Mouse (Mus musculus): ENCODE data around the gene Rplp0. TPM values are rescaled to one million over a fixed set of nuclear protein-coding genes. Genes with fewer than 3 reads are reported as not detected.

Gene Rplp0
- total RNA-seq, 2 experiments from 2014 or later, result 706 to 758 TPM

GRCm38 (mm10) chr5:115578922-115579321, 19.7 kb downstream of the Rplp0 start:
- no peak for DNase-seq (ENCODE audit: low spot score in 2 of 2)

DNA sequence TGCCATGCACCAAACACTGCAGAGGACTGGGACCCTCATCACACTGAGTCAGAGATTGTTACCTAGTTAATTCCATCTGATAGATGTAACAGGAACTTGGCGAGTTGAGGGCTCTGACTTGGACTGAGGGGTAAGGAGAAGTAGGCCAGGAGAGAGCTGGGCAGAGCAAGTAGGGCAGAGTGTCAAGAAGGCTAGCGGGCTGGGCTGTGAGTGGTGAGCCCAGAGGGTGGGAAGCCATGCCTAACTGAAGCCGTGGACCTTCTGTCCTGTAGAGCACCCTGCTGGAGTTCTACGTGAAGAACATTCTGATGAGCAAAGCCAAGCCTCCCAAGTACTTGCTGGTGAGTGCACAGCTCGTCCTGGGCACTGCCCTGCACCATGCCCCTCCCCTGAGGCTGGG, 20.1 kb downstream of the Rplp0 start:
- DNase-seq (ENCODE audit: low spot score in 2 of 2), result no peak

DNA sequence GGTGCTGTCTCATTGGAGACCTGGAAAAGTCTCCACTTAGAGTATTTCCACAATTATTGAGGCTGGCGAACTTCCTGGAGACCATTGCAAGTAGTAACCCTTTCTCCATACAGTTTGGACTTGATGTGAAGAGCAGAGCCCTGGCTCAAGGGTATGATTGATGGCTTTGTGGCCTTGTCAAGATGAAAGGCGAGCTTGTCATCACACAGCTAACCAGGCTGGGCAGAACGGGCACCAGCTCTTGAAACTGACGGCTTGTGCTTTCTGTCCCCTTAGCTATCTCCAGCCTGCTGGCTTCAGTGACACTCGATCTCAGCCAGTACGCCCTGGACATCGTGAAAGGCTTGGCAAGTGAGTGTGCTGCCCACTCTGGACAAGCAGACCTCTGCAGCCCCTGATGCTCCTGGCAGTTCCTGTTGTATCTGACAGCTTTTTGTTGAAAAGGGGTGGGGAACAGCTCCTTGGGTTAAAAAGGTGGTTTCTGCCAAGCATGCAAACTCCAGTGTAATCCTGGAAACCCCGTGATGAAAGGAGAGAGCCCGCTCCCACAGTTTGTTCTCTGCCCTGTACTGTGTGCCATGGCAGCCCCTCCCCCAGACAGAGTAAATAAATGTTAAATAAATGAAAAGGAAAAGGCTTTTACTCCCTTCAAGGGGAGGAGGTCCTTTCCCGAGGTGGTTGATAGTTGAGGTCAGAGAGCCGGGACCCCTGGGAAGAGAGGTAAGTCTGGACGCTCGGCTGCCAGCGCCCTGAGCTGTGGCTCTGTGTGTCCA, 21.1 kb downstream of the Rplp0 start:
- DNase-seq (ENCODE audit: low spot score in 2 of 2), result no peak

GRCm38 (mm10) chr5:115581662-115582061, 22.4 kb downstream of the Rplp0 start:
- no peak for DNase-seq (ENCODE audit: low spot score in 2 of 2)

GRCm38 (mm10) chr5:115585616-115586015, 26.3 kb downstream of the Rplp0 start:
- no peak for DNase-seq (ENCODE audit: low spot score in 2 of 2)

- DNase-seq (ENCODE audit: low spot score in 2 of 2), result no peak
These were observed 26.9 kb downstream of the Rplp0 start for GRCm38 (mm10) chr5:115586166-115586565.

- DNase-seq (ENCODE audit: low spot score in 2 of 2), result no peak
These were observed 27.5 kb downstream of the Rplp0 start for GRCm38 (mm10) chr5:115586780-115587179.

- DNase-seq (ENCODE audit: low spot score in 2 of 2), result no peak
These were observed 31.8 kb downstream of the Rplp0 start for GRCm38 (mm10) chr5:115591028-115591427.

GRCm38 (mm10) chr5:115591506-115591905, 32.2 kb downstream of the Rplp0 start:
- DNase-seq (ENCODE audit: low spot score in 2 of 2), result no peak

DNA sequence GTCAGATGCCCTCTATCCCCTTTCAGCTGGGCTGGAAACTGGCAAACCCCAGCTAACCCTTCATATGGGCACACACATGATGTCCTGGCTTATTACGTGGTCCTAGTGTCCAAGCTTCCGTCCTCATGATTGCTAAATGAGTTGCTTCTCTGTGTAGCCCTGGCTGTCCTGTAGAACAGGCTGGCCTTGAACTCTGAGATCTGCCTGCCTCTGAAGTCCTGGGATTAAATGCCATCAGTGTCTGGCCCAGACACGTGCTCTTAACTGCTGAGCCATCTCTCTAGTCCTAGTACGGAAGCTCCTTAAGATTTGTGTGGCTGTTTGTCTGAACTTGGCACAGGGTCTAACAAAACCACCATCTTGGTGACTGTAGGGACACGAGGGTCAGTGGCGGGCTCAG, 44.3 kb downstream of the Rplp0 start:
- no peak for DNase-seq (ENCODE audit: low spot score in 2 of 2)

DNA sequence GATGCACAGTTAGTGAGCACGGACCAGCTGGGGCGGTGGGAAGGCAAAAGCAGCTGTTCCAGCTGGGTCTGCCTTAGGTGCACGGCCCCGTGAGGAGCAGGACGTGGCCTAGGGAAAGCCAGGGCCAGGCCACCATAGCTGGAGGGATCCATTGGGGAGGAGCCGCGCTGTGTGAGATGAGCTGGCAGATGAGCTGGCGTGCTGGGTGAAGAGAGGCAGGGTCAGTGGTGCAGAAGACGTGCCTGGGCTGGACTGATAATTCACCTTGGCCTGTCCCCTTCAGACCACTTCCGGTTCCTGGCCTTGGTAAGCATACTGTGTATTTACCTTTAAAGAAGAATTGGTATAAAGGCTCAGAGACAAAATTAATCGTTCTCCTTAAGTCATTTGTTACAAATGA, 52.3 kb downstream of the Rplp0 start:
- no peak for DNase-seq (ENCODE audit: low spot score in 2 of 2)

Small RNAs within 50 kb of the gene (microRNA-seq; reads per million reads assigned to microRNA genes)
- gene Mir7029 (ENCODE audit: borderline number of aligned reads in 2 of 2), result 0.47 to 1.2 reads per million in 2 experiments

Other genes starting within 250 kb of the Rplp0 start
- 10 to 100 TPM; 67.0 to 70.1 TPM for gene Srsf9, start 232.3 kb upstream of the Rplp0 start, total RNA-seq (2021)
- 10 to 100 TPM; 18.3 to 22.5 TPM for gene Gatc, start 218.3 kb upstream of the Rplp0 start, total RNA-seq (2021)
- 10 to 100 TPM; 29.5 to 48.1 TPM for gene Triap1, start 218.2 kb upstream of the Rplp0 start, total RNA-seq (2021)
- gene Cox6a1, start 210.5 kb upstream of the Rplp0 start, total RNA-seq (2021), result 1,000 to 10,000 TPM; 1,252 to 1,785 TPM
- gene Msi1, start 129.9 kb upstream of the Rplp0 start, total RNA-seq (2021), result 10 to 100 TPM; 12.4 to 20.8 TPM
- not detected for gene Pla2g1b, start 93.2 kb upstream of the Rplp0 start, total RNA-seq (2021)
- 10 to 100 TPM; 18.1 to 21.2 TPM for gene Sirt4, start 74.7 kb upstream of the Rplp0 start, total RNA-seq (2021)
- gene Pxn, start 52.8 kb upstream of the Rplp0 start, total RNA-seq (2021), result 10 to 100 TPM; 34.1 to 42.2 TPM
- gene Gcn1l1, start 5.8 kb downstream of the Rplp0 start, total RNA-seq (2021), result 10 to 100 TPM; 51.7 to 59.0 TPM
- gene Rab35, start 72.4 kb downstream of the Rplp0 start, total RNA-seq (2021), result 10 to 100 TPM; 60.6 to 64.4 TPM
- gene Bicdl1, start 172.2 kb downstream of the Rplp0 start, total RNA-seq (2021), result 1 to 10 TPM; 6.9 to 9.1 TPM

Data from adrenal gland, adult 18-20 months (tissue).